Mouse (Mus musculus) hindbrain, embryonic 15.5 days (tissue): Measurements from ENCODE around the gene Kcne1l. TPM values are rescaled to one million over a fixed set of nuclear protein-coding genes. Genes with fewer than 3 reads are reported as not detected.

Experiments used
- ATAC-seq: fragments of 200-750 bp; cut with Nextera tagmentation; 2 replicates; pipeline ENCODE4 v1.8.0; 2017; ENCODE audit warnings: low read depth, moderate number of reproducible peaks, moderate TSS enrichment; ENCODE audit not compliant: low FRiP score
- H3K27ac ChIP-seq: fragments of 300-500 bp; sonication (generic); replicated peaks from 2 replicates; pipeline ENCODE4 v1.5.1; 2015; ENCODE audit warnings: mild to moderate bottlenecking, inconsistent platforms
- H3K27me3 ChIP-seq: fragments of 300-500 bp; sonication (generic); 2 replicates; pipeline ENCODE4 v1.6.1; 2015; ENCODE audit warnings: control low read depth, inconsistent platforms
- H3K36me3 ChIP-seq: fragments of 300-500 bp; sonication (generic); 2 replicates; pipeline ENCODE4 v1.6.1; 2015; ENCODE audit warnings: control low read depth, inconsistent platforms
- H3K4me1 ChIP-seq: fragments of 300-500 bp; sonication (generic); replicated peaks from 2 replicates; pipeline ENCODE4 v1.6.1; 2015; ENCODE audit warnings: control low read depth, inconsistent platforms
- H3K4me2 ChIP-seq: fragments of 300-500 bp; sonication (generic); 2 replicates; pipeline ENCODE4 v1.6.1; 2015; ENCODE audit warnings: moderate library complexity, mild to moderate bottlenecking, inconsistent platforms
- H3K4me3 ChIP-seq: fragments of 300-500 bp; sonication (generic); 2 replicates; pipeline ENCODE4 v1.5.1; 2015; ENCODE audit warnings: mild to moderate bottlenecking, inconsistent platforms
- H3K9ac ChIP-seq: fragments of 300-500 bp; sonication (generic); 2 replicates; pipeline ENCODE4 v1.6.1; 2015; ENCODE audit warnings: inconsistent platforms
- H3K9me3 ChIP-seq: fragments of 300-500 bp; sonication (generic); 2 replicates; pipeline ENCODE4 v1.6.1; 2016; ENCODE audit warnings: control low read depth, inconsistent platforms
- WGBS: fragments of 180-500 bp; shearing (Covaris S2); methylation state at CpG from one replicate; pipeline ENCODE4 v1.1.7; 2015; 5-methylcytosine and 5-hydroxymethylcytosine counted together
- polyA plus RNA-seq: library from polyadenylated mRNA; unstranded; fragments of >200 nt; fragmentation: Nextera tagmentation; extraction: Ambion mirVana; gene quantifications from 2 replicates; pipeline ENCODE4 v1.2.1, GENCODE M21; 2015

Gene Kcne1l
- polyA plus RNA-seq, result 34.2 and 34.5 TPM in 2 replicates

DNA sequence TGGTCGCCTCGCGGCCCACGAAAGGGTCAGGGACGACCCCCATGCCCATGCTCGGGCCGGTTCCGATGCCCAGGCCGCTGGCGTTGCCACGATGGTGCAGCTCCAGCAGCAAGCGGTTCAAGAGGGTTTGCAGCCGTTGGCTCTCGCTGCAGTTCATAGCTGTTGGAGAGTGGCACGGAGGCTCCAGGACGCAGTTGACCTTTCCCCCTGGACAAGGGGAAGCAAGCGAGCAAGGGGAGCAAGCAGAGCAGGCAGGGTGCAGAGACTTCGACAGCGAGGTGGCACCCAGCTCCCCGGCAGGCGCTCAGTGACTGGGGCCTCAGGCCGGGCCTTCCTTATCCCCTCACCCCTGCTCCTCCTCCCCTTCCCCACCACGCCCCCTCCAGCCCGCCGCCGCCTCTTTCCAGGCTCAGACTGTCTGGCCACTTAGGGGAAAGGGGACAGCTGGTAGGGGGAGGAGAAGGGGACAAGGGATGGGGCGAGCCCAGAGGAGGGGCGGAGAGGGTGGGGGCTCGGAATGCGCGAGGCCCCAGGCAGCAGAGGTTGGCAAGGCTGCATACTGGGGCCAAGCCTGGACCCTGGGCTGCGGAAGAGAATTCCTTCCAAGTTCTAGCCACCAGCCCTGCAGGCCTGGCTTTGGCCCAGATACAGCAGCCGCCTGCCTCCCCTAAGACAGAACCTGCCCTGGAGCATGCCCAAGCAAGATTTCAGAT lies at the start of gene Kcne1l:
Gene Kcne1l, minus strand, starts transcription at position 426 of the 713 bp plus-strand sequence.
- ATAC-seq, result peak; percentile 84
- Histone ChIP-seq H3K9ac (no peak within 1 kb of the TSS), H3K4me1 (peaks cover 6% of the 10 kb centered on the region; the same call in 1 of the 2 replicates), H3K27me3 (peaks cover 2% of the 10 kb centered on the region; the same call in 1 of the 2 replicates), H3K27ac (peak within 1 kb of the TSS; percentile 68), H3K36me3 (no peaks in the 10 kb centered on the region), H3K9me3 (no peaks in the 10 kb centered on the region), H3K4me2 (peak within 1 kb of the TSS; percentile 45), H3K4me3 (peak within 1 kb of the TSS; percentile 14)
- 36% methylated on average over 28 of the region's 33 CpGs for WGBS

DNA sequence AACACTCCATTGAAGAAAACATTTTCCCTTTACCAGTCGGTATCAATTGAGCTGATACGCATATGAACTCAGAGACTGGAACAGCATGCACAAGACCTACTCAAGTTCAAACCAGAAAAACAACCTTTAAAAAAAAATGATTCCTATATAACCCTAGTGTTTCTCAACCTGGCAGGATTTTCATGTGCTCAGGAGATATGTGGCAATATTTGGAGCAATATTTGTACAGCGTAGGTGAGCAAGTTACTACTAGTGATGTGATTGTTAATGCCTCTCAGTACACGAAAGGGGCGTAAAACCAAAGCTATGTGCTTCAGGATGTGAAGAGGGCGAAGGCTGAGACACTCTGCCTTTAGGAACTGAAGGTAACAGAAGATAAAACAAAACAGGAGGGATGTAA lies 30.1 kb upstream of the Kcne1l start:
- Histone ChIP-seq H3K4me1 (no peaks in the 10 kb centered on the region), H3K9ac (no peak overlapping the region), H3K27ac (no peak overlapping the region), H3K9me3 (no peaks in the 10 kb centered on the region), H3K27me3 (no peaks in the 10 kb centered on the region), H3K4me3 (no peak overlapping the region), H3K4me2 (no peak overlapping the region), H3K36me3 (no peaks in the 10 kb centered on the region)
- ATAC-seq, result no peak
- 95% methylated on average over 6 of the region's 6 CpGs for WGBS

DNA sequence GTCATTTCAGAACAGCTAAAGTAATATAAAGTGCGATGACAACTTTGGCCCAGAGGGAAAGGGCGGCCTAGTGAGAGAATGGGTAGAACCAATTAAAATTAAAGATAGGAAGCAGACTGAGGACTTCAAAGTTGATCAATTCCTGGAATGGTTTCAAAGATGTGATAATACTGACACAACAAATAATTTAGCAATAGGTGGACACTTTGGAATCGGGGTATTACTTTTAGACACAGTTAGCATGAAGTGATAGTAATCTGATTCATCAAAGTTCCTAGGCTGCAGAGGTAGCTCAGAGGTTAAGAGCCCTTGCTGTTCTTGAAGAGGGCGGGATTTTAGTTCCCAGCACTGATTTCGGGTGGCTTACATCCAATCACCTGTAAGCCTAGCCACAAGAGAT lies 29.4 kb upstream of the Kcne1l start:
- 88% methylated on average over 5 of the region's 5 CpGs for WGBS
- ATAC-seq, result no peak
- Histone ChIP-seq H3K9me3 (no peaks in the 10 kb centered on the region), H3K4me2 (no peak overlapping the region), H3K4me3 (no peak overlapping the region), H3K9ac (no peak overlapping the region), H3K4me1 (no peaks in the 10 kb centered on the region), H3K27me3 (no peaks in the 10 kb centered on the region), H3K27ac (no peak overlapping the region), H3K36me3 (no peaks in the 10 kb centered on the region)

DNA sequence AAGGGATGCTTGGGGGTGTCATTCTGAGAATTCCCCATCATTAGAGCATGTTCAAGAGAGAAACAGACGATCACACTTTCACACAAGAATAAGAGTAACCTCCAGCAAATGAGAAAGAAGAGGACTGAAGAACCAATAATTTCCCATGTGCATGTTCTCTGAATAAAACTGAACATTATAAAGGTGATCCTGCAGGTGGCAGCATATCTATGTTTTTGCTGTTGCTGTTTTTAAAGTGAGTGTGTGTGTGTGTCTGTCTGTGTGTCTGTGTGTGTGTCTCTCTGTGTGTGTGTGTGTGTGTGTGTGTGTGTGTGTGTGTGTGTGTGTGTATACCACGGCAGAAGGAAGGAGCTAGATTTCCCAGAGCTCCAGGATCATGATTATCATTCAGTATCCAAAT lies 19.7 kb upstream of the Kcne1l start:
- Histone ChIP-seq H3K9me3 (no peaks in the 10 kb centered on the region), H3K27ac (no peak overlapping the region), H3K27me3 (no peaks in the 10 kb centered on the region), H3K4me1 (no peaks in the 10 kb centered on the region), H3K36me3 (no peaks in the 10 kb centered on the region), H3K9ac (no peak overlapping the region), H3K4me2 (no peak overlapping the region), H3K4me3 (no peak overlapping the region)
- WGBS, result 72% methylated on average over 2 of the region's 2 CpGs
- ATAC-seq, result no peak

DNA sequence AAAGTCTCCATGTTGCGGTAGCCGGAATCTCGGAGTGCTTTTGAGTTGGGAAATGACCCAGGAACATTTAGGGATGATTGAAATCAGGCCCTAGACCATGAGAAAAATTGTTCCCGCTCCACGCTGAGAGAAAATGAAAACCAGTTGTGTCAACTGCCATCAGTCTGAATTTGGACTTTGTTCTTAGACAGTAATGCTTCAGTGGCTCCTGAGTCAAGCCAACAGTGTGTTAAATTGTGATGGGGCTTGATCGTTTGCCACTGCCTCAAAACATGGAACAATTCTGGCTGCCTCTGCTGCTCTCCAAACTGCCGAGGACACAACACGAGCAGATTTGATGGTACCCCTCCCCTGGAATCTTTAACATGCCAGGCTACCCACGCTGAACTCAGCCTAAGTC lies 10.0 kb upstream of the Kcne1l start:
- Histone ChIP-seq H3K36me3 (no peaks in the 10 kb centered on the region), H3K4me1 (no peaks in the 10 kb centered on the region), H3K9ac (no peak overlapping the region), H3K27me3 (no peaks in the 10 kb centered on the region; the same call in 1 of the 2 replicates), H3K4me3 (no peak overlapping the region), H3K9me3 (no peaks in the 10 kb centered on the region), H3K27ac (no peak overlapping the region), H3K4me2 (no peak overlapping the region)
- ATAC-seq, result no peak
- 80% methylated on average over 9 of the region's 9 CpGs for WGBS

DNA sequence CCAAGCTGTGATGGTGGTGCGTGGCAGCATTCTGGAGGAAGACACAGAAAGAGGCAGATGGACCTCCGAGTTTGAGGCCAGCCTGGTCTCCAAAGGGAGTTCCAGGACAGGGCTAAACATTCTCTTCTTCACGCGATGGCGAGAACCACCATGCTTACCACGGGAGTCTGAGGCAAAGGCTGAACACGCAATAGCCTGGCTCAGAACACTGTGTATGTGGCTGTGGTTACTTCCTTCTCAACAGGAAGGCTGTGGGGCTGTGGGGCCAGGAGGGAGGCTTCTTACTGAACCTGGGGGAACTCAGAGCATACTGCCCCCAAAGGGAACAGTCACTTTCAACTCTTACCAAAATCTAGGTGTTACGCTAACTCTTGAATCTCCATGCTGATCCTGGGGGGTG lies 9.2 kb upstream of the Kcne1l start:
- no peaks in the 10 kb centered on the region for H3K36me3 ChIP-seq

DNA sequence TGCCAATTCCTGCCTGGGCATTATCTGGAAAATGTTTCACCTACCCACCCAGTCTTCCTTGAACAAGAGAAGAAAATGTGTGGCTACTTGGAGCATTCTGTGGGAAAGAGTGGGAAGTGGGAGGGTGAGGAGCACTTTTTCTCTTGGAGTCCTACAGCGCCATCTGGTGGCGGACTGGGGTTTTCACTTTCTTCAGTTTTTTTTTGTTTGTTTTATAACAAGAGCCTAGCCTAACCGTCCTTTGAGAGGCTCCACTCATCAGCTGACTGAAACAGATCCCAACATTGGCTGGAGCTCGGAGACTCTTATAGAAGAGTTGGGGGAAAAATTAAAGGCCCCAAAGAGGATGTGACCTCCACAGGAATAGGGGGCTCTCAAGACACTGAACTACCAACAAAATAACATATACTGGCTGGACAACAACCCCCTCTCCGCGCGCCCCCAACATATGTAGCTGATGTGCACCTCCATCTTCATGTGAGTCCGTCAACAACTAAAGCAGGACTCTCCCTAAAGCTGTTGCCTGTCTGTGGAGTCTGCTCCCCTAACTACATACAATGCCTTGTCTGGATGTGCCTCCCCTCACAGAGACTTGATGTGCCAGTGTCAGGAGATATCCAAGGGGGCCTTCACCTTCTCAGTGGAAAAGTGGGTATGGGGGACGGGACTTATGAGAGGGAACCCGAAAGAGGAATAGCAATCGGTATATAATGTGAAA lies 8.4 kb upstream of the Kcne1l start:
- Histone ChIP-seq H3K4me3 (0 out of 2 replicates have a peak overlapping the region, but pooled peaks have one; percentile 8), H3K4me1 (no peaks in the 10 kb centered on the region), H3K9me3 (no peaks in the 10 kb centered on the region), H3K27me3 (no peaks in the 10 kb centered on the region; the same call in 1 of the 2 replicates), H3K27ac (no peak overlapping the region), H3K4me2 (peak overlapping the region; percentile 30), H3K9ac (no peak overlapping the region), H3K36me3 (no peaks in the 10 kb centered on the region)
- WGBS, result 52% methylated on average over 11 of the region's 11 CpGs
- ATAC-seq, result peak; percentile 63

More for the DNA sequence above, 9.2 kb upstream of the Kcne1l start:
- ATAC-seq, result no peak
- Histone ChIP-seq H3K27me3 (no peaks in the 10 kb centered on the region; the same call in 1 of the 2 replicates), H3K9ac (no peak overlapping the region), H3K27ac (no peak overlapping the region), H3K4me2 (no peak overlapping the region), H3K4me3 (no peak overlapping the region), H3K9me3 (no peaks in the 10 kb centered on the region), H3K4me1 (no peaks in the 10 kb centered on the region)
- WGBS, result 73% methylated on average over 8 of the region's 8 CpGs

DNA sequence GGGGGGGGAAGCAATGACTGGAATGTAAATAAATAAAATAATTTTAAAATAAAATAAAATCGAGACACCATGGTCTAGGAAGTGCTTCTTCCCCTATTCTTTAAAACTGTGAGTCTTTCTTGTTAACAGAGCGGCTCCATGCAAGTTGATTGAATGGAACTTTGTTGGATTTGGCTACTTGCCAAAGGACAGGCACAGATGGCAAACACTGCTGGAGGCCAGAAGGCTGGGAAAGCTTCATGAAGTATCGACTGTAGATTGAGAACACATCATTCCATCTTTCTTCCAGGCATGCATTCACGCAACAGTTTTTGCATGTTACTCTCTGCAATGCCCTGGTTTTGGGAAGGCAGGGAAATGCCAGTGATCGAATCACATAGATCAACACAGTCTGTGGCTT lies 4.3 kb upstream of the Kcne1l start:
- H3K9me3 ChIP-seq, result no peaks in the 10 kb centered on the region
- ATAC-seq, result no peak
- WGBS, result 49% methylated on average over 5 of the region's 5 CpGs
- no peak overlapping the region for H3K4me2 ChIP-seq
- no peak overlapping the region for H3K9ac ChIP-seq
- H3K27ac ChIP-seq, result 0 out of 2 replicates have a peak overlapping the region, but pooled peaks have one; percentile 34
- no peaks in the 10 kb centered on the region; the same call in 1 of the 2 replicates for H3K27me3 ChIP-seq
- H3K36me3 ChIP-seq, result no peaks in the 10 kb centered on the region
- peaks cover 4% of the 10 kb centered on the region; the same call in 1 of the 2 replicates for H3K4me1 ChIP-seq
- no peak overlapping the region for H3K4me3 ChIP-seq

DNA sequence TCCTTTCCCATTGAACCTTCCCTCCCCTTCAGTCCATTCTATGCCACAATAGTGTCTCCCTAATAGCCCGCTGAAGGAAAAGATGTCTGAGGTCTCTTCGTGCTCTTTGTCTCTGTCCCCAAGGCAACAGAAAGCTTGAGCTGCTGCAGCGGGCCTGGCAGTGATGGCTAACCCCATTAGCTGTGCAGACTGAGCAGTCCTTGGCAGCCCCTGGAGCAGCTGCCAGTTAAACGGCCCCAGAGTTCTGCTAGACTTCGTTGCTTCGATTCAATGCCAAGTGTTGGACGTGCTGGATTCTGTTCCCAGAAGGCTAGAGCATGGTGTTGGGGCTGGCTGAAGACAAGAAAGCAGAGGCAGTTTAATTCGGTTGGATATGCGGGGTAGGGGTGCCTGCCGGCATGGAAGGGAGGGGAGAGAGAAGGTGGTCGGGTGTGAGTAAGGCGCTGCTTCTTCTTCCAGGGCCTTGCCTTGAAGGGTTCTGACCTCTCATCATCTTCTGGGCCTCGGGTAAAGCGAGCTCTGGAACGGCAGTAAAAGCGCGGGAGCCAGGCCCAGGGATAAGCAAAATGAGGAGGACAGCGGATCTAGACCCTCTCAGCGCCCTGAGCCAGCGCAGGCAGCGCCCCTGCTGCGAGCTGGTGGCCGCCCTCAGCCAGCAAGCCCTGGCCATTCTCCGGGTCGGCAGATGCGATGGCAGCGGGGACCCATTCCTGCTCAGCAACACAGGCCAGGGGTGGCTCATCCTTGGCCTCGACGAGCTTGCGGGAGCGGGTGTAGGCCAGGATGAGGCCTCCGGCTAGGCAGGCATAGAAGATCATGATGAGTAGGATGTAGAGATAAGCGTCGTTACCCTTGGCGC lies 855 bp downstream of the Kcne1l start:
- WGBS, result 25% methylated on average over 32 of the region's 35 CpGs

DNA sequence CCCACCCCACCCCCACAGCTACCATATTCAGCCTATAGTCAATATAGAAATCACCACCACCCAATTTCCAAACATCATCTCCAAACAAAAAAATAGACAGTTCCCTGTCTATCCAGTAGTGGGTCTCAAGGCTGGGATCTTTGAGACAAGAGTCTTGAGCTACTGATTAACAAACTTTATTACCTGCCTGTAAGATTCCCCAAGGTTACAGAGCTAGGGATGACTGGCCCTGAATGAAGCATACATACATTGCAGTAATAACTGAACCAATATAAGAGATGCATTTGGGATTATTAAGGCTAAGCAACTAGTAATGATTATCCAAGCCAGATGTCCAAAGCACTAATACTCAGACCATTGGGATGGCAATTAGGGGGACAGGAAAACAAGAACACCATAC lies 1.5 kb downstream of the Kcne1l start:
- Histone ChIP-seq H3K9me3 (no peaks in the 10 kb centered on the region), H3K36me3 (no peaks in the 10 kb centered on the region), H3K4me3 (no peak overlapping the region), H3K4me1 (peaks cover 6% of the 10 kb centered on the region; the same call in 1 of the 2 replicates), H3K9ac (no peak overlapping the region), H3K27me3 (peaks cover 2% of the 10 kb centered on the region; the same call in 1 of the 2 replicates), H3K4me2 (no peak overlapping the region), H3K27ac (no peak overlapping the region; the same call in 1 of the 2 replicates)
- ATAC-seq, result no peak

More for the DNA sequence above, 855 bp downstream of the Kcne1l start:
- Histone ChIP-seq H3K27ac (peak overlapping the region; percentile 68), H3K4me2 (peak overlapping the region; percentile 45), H3K27me3 (peaks cover 2% of the 10 kb centered on the region; the same call in 1 of the 2 replicates), H3K9ac (no peak overlapping the region), H3K4me1 (peaks cover 6% of the 10 kb centered on the region; the same call in 1 of the 2 replicates), H3K4me3 (peak overlapping the region; percentile 14), H3K36me3 (no peaks in the 10 kb centered on the region), H3K9me3 (no peaks in the 10 kb centered on the region)
- ATAC-seq, result peak; percentile 91

DNA sequence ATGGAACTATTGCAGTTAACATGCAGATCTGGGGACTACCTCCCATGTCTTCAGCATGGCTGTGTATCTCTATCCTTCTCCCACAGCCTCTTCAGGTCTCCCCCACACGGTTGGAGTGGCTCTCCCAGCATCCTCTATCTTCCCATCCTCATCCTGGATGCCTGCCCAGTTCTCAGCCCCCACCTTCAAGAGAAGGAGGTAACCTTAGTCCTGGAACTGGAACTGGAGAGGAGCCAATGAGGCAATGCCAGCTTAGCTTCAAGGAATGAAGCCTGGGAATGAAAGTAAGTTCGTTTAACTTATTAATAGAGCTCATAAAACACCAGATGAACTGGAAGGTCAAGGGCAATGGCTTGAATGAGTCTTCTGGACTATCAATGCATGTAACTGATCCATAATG lies 2.6 kb downstream of the Kcne1l start:
- WGBS, result 41% methylated on average over 2 of the region's 2 CpGs
- H3K27ac ChIP-seq, result no peak overlapping the region
- no peaks in the 10 kb centered on the region for H3K9me3 ChIP-seq
- ATAC-seq, result no peak
- no peak overlapping the region for H3K4me3 ChIP-seq
- H3K4me2 ChIP-seq, result no peak overlapping the region
- no peaks in the 10 kb centered on the region for H3K36me3 ChIP-seq
- H3K27me3 ChIP-seq, result peaks cover 2% of the 10 kb centered on the region; the same call in 1 of the 2 replicates
- H3K9ac ChIP-seq, result no peak overlapping the region
- H3K4me1 ChIP-seq, result peaks cover 6% of the 10 kb centered on the region; the same call in 1 of the 2 replicates
